Mouse (Mus musculus) ovary, adult 18-20 months (tissue): Measurements from ENCODE around the gene Jkamp.
A peak's percentile ranks its signal among the peaks of the same experiment; 100 is the strongest.
"Not testable (repeated sequence)": the region's sequence is repeated elsewhere in the genome, so short reads cannot be mapped to it uniquely, and the experiment has no call there.

Experiments
- DNase-seq: peaks from one replicate; pipeline ENCODE4 v3.0.0; 2022; ENCODE audit warnings: low spot score, mixed read lengths

The Jkamp gene

DNA sequence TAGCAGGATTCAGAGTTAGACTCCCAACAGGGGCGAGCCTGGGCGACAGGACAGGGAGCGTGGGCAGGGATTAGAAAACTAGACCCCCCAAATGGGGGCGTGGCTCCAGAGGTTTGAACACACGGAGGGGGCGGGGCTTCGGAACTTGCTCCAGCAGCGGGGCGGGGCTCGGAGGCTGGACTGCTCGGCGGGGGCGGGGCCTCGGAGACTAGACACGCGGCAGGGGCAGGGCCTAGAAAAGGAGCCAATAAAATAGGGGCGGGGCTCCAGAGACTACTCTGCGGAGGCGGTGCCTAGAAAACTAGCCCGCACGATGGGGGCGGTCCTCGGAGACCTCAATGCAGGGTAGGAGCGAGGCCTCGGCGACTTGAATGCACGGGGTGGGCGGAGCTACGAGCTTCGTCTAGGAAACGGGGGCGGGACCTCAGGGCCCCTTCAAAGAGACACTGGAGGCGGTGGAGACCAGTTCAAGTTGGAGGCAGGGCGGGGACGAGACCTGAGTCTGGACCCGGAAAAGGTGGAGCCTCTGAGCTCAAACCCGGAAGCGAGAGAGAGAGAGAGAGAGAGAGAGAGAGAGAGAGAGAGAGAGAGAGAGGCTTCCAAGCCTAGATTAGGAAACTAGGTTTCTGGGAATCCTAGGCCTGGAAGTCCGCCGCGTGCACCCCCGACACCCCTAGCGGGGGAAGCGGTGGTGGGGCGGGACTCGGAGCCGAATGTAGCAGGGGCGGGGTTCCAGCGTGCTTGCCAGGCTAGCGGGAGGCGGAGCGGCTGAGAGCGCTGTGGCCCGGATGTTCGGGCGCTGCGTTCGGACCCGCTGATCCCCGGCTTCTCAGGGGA is at the start of gene Jkamp, which contains the start of gene L3hypdh:
Jkamp (plus strand) TSS at position 261 of the 837 bp plus-strand sequence.
L3hypdh (minus strand) TSS at position 111 of the 837 bp plus-strand sequence.
- peak; percentile 100 for DNase-seq

GRCm38 (mm10) chr12:72036097-72036661 is 49.2 kb upstream of the Jkamp start:
- no peak for DNase-seq

- no peak for DNase-seq
Measured at GRCm38 (mm10) chr12:72037049-72037448, 48.3 kb upstream of the Jkamp start.

DNA sequence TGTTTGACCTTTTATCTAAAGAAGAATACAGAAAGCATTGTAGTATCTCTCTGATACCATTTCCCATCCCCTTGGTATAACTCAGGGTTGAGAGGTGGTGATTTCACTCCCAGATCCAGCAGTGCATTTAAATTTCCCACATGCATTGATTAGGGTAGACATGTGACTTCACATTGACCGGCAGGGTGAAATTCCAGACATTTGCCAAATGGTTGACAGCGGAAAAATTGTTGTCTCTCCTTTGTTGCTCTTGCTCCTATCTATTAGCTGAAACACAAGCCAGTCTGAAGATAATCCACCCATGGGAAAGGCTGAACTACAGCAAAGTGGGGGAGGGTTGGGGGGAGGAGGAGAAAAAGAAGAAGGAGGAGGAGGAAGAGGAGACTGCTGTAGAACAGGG is 46.5 kb upstream of the Jkamp start:
- no peak for DNase-seq

DNA sequence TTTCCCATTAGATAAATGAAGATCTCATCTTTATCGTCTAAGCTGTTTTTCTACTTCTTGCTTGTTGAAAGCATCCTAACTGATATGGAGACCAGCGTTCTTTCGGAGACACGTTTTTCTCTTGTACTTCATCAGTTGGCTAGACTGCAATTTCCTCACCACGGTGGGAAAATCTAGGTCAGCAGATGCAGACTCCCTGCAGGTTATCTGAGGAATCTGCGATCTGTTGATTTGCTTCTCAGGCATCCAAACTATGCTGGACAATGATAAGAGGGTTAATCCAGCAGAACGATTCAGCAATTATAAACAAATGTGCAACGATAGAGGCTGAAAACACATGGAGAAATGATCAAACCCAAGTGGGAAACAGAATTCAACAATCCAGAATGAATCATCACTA is 45.9 kb upstream of the Jkamp start:
- DNase-seq, result no peak

DNA sequence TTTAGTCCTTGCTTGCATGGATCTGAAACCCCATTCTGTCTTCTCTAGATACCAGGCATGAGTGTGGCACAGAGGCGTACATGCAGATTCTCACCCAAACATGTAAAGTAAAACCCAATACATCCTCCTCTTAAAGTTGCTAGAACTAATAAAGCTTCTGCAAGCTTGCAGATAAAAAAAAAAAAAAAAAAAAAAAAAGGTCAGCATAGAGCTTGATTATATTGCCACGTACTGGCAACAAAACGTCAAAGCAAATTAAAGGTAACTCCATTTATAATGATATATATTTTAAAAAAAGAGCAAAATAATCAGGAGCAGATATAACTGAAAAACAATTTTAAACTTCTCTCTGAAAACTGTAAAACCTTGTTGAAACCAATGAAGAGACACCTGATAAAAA is 44.2 kb upstream of the Jkamp start:
- no peak for DNase-seq

GRCm38 (mm10) chr12:72047513-72047912 is 37.9 kb upstream of the Jkamp start:
- DNase-seq, result no peak

DNA sequence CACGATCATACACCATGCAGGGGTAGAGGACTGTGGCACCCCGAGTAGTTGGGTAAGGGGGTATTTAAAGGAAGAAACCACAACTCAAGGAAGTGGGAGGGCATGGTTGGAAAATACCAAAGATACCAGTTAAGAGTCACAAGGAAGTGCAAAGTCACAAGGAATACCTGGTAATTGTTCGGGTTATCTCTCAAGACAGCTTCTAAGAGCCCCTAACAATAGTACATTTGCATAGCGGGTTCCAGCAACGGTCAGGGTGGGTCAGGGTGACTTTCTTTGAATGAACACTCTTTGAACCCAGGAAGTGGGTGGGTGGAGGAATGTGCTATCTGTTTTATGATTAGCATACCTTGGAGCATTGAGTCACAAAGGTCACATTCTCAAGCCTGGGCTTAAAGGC is 35.2 kb upstream of the Jkamp start:
- not testable (repeated sequence) for DNase-seq

DNA sequence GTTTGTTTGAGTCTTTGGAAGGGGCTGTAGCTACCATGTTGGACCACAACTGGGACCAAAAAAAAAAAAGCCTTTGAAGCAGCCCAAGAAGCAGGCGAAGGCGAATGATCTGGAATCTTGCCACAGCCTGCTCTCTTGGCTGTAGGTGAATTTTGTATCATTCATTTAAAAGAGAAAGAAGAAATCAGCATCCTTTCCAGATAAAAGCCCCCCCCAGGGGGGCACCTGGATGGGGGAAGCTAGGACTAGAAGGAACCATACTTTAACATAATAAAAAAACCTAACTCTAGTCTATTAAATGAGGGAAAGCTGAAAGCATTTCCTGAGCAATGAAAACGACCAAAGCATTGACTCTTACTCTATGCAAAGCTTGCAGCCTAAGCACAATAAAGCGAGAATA is 34.6 kb upstream of the Jkamp start:
- DNase-seq, result no peak

- no peak for DNase-seq
Measured at GRCm38 (mm10) chr12:72052571-72052970, 32.8 kb upstream of the Jkamp start.

DNA sequence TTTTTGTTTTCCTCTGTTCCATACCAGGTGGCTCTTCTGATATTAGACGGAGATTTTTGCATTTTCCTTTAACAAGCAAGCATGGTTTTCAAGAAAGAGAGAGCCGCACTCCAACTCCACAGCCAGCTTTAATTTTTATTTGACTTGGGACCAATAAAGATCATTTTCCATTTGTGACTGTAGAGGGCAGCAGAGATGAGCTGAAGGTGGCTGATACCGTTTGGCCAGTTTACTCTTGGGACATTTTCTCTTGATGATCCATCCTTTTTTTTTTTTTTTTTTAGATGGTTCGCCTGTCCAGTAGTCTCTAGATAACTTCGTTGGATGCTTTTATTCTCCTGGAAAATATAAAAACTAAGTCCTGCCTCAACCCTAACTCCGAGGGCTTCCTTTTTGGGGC is 32.1 kb upstream of the Jkamp start:
- DNase-seq, result no peak

GRCm38 (mm10) chr12:72053851-72054250 is 31.5 kb upstream of the Jkamp start:
- DNase-seq, result no peak

GRCm38 (mm10) chr12:72057780-72058179 is 27.6 kb upstream of the Jkamp start:
- no peak for DNase-seq

DNA sequence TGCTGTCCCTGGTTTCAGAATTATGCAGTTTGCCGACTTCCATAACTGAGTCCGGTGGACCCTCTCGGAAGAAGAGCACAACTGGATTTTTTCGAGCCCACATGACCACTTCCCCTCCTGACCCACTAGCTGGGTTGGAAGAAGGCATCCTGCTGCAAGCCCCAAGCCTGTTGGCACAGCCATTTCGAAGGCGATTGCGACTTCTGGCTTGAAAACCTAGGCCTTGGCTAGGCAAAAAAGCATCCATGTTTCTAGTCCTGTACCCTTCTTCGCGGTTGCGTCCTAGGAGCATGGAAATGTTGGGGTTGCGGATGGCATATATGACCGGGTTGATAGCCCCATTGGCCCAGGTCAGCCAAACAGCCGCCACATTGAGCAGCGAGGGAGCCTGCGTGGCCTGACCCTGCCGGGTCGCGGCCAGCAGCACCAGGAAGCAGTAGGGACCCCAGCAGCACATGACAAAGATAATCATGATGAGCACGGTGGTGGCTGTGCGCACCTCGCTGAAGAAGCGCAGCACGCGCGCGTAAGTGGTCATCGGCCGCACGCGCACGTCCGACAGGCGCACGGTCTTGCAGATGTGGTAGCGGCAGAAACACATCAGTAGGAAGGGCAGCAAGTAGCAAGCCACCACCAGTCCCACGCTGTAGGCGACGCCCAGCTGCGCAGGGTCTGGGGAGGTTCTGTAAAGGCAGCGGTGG is 15.6 kb upstream of the Jkamp start:
- DNase-seq, result no peak

GRCm38 (mm10) chr12:72070327-72071269 is 14.8 kb upstream of the Jkamp start, which contains the start of gene Gpr135:
Gene Gpr135 (minus strand): TSS chr12:72071125.
- DNase-seq, result peak; percentile 65

GRCm38 (mm10) chr12:72078248-72078647 is 7.1 kb upstream of the Jkamp start:
- DNase-seq, result no peak

DNA sequence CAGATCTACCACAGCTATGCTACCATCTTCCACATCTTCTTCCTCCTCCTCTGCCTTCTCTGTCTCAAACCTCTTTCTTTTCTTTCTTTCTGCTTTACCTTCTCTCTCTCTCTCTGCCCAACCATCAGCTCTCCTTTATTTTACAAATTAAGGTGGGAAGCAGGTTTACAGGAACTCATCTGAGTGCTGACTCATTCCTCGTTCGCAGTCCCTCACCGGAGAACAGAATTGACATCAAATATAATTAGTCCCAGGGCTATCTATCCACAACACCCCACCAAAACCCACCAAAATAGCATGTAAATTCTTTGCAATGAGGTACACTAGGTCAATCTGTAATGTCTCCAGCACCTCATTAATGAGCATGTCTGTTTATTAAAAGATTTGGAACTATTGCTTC is 3.4 kb upstream of the Jkamp start:
- DNase-seq, result no peak

GRCm38 (mm10) chr12:72082370-72082769 is 3.0 kb upstream of the Jkamp start:
- peak; percentile 24 for DNase-seq

GRCm38 (mm10) chr12:72083265-72083664 is 2.1 kb upstream of the Jkamp start:
- no peak for DNase-seq

DNA sequence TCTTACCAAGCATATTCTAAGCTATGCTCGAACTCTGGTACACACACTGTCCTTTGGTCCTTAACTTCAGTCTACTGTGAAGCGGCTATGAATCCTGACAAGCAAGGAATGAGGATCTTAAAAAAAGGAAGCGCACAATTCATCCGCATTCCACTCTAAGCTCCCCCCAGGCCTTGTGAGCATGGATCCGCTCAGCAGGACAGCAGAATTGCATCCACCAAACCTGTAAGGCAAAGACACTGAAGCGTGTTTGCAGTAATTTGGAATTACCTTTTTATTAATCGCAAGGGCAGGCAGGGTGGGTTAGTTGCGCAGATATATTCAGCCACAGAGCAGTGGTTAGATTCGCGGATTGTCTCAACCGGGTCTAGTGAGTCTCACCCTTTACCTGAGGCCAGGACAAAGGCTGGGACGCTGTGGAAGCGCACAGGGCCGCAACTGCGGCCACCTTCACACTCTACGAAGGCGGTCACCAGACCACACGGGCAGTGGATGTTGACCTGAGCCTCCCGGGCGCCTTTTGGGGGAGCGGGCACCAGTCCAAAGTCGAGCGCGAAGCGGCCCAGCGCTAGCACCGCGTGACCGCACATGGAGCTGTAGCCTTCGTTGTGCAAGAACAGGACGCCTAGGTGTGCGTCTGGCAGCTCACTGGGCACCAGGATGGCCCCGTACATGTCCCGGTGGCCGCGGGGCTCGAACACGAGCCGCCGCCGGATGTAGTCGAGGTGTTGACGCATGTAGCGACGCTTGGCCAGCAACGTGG is 947 bp upstream of the Jkamp start:
- DNase-seq, result peak; percentile 38

GRCm38 (mm10) chr12:72085024-72085328 is 413 bp upstream of the Jkamp start:
- DNase-seq, result no peak
